Mouse (Mus musculus): Measurements from ENCODE around the gene Six4. TPM values are rescaled to one million over a fixed set of nuclear protein-coding genes. Genes with fewer than 3 reads are reported as not detected.

Gene Six4
- polyA plus RNA-seq (2012; rRNA removed; ENCODE audit: low replicate concordance) = 0.50 and 2.1 TPM in 2 replicates

GRCm38 (mm10) chr12:73113196-73113595 lies at the start of gene Six4:
Gene Six4 (minus strand): TSS chr12:73113456.

DNA sequence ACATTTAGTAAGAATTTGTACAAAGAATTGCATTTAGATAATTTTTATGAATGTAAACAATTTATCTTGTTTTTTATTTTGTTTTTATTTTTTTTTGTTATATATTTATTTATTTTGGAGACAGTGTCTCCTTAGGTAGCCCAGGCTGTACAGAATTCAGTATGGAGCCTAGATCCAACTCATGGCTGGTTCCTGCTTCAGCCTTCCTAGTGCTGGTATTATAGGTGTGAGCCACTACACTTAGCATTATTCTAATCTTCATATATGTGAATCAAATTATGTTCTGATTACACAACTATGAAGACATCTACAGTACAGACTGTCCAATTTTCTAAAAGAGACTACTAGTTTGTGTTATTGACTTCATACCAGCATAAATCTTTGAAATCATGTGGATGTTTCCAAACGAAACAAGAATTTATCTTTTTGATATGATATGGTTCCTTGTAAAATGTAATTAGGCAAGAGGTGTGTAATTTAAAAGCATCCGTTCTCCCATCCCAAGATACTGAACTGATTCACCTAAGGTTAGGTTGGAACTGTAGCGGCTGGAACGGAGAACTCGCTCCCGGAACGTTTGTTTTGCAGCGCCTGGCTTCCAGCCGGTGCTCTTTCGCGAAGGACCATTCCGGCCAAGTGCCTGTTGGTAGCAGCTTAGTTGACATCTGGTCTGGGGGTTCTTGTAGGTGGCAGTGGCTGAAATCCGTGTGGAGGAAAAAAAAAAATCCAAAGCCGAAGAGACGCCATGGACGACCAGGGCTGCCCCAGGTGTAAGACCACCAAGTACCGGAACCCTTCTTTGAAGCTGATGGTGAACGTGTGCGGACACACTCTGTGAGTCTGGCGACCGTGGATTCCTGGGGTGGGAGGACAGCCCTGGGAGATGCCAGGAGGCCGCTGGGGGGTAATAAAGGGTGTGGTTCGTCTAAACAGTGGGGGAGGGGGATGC lies 10.1 kb upstream of the Six4 start, which contains the start of gene Mnat1:
TSS of gene Mnat1 (plus strand) at position 625 of the 949 bp plus-strand sequence.

DNA sequence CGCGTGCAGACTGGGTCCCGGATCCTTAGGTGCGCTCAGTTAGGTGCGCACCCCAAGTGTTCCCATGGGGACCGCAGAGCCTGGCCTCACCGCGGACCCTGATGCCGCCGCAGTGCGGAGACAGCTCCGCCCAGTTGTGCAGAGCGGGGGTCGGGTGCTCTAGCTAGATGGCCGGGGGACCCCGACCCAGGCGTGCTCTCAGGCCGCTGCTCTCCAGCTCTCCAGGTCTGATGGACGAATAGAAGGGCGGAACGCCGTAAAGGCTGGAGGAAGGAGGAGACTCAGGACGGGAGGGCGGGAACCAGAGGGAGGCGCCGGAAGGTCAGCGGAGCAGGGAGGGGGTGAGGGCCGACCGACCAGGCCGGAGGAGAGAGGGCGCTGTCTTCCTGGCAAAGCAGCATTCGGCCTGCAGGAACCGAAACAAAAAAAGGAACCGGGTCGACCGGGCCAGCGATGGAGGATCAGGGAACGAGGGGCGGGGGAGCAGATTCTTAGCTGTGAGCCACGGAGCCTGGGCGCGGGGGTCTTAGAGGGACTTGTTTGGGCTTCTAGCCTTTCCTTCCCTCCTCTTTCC lies 59.5 kb downstream of the Six4 start, which contains the start of gene Six1:
TSS of gene Six1 (minus strand) at position 220 of the 574 bp plus-strand sequence.

Other genes with a start within 250 kb of the Six4 start
- gene Six6, start 173.6 kb downstream of the Six4 start, polyA plus RNA-seq (2012; rRNA removed; ENCODE audit: low replicate concordance) = not detected in 2 replicates
- 0.13 TPM in 1 of 2 replicates, not detected in the other for gene 4930447C04Rik, start 172.7 kb downstream of the Six4 start, polyA plus RNA-seq (2012; rRNA removed; ENCODE audit: low replicate concordance)
- 5.9 and 7.3 TPM in 2 replicates for gene Six1, start 59.6 kb downstream of the Six4 start, polyA plus RNA-seq (2012; rRNA removed; ENCODE audit: low replicate concordance)
- 3.4 and 7.2 TPM in 2 replicates for gene Mnat1, start 10.3 kb upstream of the Six4 start, polyA plus RNA-seq (2012; rRNA removed; ENCODE audit: low replicate concordance)
- gene Trmt5, start 173.3 kb upstream of the Six4 start, polyA plus RNA-seq (2012; rRNA removed; ENCODE audit: low replicate concordance) = 3.0 and 7.0 TPM in 2 replicates
- 18.7 and 28.5 TPM in 2 replicates for gene Slc38a6, start 173.3 kb upstream of the Six4 start, polyA plus RNA-seq (2012; rRNA removed; ENCODE audit: low replicate concordance)

All from mammary gland, adult 2 months (tissue).